Mouse (Mus musculus) heart, adult 11 months (tissue): ENCODE measurements at regions not wholly inside any gene's neighbourhood (a gene's known extent, or its start where the extent isn't known, plus 50 kb on each side); places are given as distances from the start of the nearest gene placed in this dataset.

Experiments
- DNase-seq: peaks from one replicate; pipeline ENCODE4 v3.0.0; 2022

- DNase-seq, result no peak
Observed at GRCm38 (mm10) chr15:90400326-90401280, 176.5 kb downstream of the Alg10b start.

DNA sequence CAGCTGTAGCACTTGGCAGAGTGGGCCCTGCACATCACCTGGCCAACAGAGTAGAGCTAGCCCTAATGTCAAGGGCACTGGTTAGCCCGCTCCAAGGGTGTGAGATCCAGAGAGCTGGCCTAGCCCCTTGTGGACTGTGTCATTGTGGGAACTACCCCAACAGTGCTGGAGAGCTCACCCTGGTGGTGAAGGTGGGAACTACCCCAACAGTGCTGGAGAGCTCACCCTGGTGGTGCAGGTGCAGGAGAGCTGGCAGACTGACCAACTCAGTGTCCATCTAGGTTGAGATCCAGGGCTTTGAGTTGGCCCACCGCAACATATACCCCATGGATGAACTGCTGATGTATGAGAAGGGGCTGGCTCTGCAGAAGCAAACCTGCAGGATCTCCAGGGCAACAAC, 196.7 kb downstream of the Alg10b start:
- peak; percentile 77 for DNase-seq

- peak; percentile 36 for DNase-seq
Observed at GRCm38 (mm10) chr15:90422122-90422614, 198.1 kb downstream of the Alg10b start.

DNA sequence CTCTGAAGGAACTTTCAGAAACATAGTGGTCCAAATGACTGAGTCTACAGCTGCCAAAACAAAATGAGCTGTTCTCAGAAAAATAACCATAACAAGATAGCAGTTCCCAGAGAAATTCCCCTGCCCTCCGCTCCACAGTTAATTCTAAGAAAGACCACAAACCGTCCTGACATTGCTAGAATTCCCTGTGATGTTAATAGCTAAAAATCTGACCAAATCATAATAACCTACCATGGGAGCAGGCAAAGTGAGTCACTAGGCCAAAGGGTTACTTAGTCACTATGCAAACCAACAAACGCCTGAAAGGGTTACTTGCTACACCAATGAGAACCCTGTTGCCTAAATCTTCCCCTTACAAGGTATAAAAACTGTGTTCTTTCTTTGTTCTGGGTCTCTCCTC, 206.9 kb downstream of the Alg10b start:
- peak; percentile 34 for DNase-seq

DNA sequence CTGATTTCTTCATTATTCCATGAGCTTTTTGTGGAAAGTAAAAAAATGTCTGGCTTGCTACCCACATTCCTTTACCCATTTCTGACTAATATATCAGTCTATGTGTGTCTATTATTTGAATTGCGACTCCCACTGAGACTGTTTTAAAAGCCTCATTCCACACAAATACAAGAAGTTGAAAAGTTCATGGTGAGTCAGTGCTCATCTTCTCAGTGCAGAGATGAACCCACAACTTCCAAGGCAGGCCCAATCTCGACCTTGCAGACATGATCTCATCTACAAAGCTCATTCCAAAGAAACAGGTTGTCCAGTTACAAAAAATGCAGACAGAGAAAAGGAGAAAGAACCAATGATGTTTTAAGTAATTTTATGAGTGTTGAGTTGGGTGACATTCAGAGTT, 208.0 kb downstream of the Alg10b start:
- DNase-seq, result peak; percentile 23

GRCm38 (mm10) chr15:90435286-90435685, 211.2 kb downstream of the Alg10b start:
- DNase-seq, result peak; percentile 33
